Mouse (Mus musculus) kidney, embryonic 16.5 days (tissue): ENCODE results near the gene Clec16a. TPM values are rescaled to one million over a fixed set of nuclear protein-coding genes. Genes with fewer than 3 reads are reported as not detected.

Experiments used
- ATAC-seq: fragments of 200-750 bp; cut with Nextera tagmentation; 2 replicates; pipeline ENCODE4 v1.8.0; 2017; ENCODE audit warnings: moderate TSS enrichment; ENCODE audit not compliant: low FRiP score, low TSS enrichment
- H3K27ac ChIP-seq: fragments of 300-500 bp; sonication (generic); 2 replicates; pipeline ENCODE4 v1.5.1; 2014; ENCODE audit warnings: low read length
- H3K27me3 ChIP-seq: fragments of 300-500 bp; sonication (generic); 2 replicates; pipeline ENCODE4 v1.6.1; 2014; ENCODE audit warnings: low read length, control low read depth, mixed read lengths; ENCODE audit not compliant: insufficient read depth
- H3K36me3 ChIP-seq: fragments of 300-500 bp; sonication (generic); 2 replicates; pipeline ENCODE4 v1.6.1; 2014; ENCODE audit warnings: low read length, control low read depth, mixed read lengths; ENCODE audit not compliant: insufficient read depth
- H3K4me1 ChIP-seq: fragments of 300-500 bp; sonication (generic); 2 replicates; pipeline ENCODE4 v1.6.1; 2014; ENCODE audit warnings: low read length, control low read depth, mixed read lengths; ENCODE audit not compliant: insufficient read depth
- H3K4me2 ChIP-seq: fragments of 300-500 bp; sonication (generic); replicated peaks from 2 replicates; pipeline ENCODE4 v1.6.1; 2014; ENCODE audit warnings: low read depth, low read length
- H3K4me3 ChIP-seq: fragments of 300-500 bp; sonication (generic); 2 replicates; pipeline ENCODE4 v1.5.1; 2014; ENCODE audit warnings: mild to moderate bottlenecking, low read length
- H3K9ac ChIP-seq: fragments of 300-500 bp; sonication (generic); replicated peaks from 2 replicates; pipeline ENCODE4 v1.6.1; 2014; ENCODE audit warnings: low read length
- H3K9me3 ChIP-seq: fragments of 300-500 bp; sonication (generic); 2 replicates; pipeline ENCODE4 v1.6.1; 2016; ENCODE audit warnings: low read length, control low read depth
- WGBS: fragments of 180-500 bp; shearing (Covaris S2); extraction: QIAGEN DNeasy Blood & Tissue Kit; methylation state at CpG from one replicate; pipeline ENCODE4 v1.1.7; 2014; 5-methylcytosine and 5-hydroxymethylcytosine counted together
- polyA plus RNA-seq: library from polyadenylated mRNA; unstranded; fragments of >200 nt; fragmentation: Nextera tagmentation; extraction: Ambion mirVana; gene quantifications from 2 replicates; pipeline ENCODE4 v1.2.1, GENCODE M21; 2015

Clec16a gene
- polyA plus RNA-seq, 1 experiment from 2014 or later = 32.1 TPM

DNA sequence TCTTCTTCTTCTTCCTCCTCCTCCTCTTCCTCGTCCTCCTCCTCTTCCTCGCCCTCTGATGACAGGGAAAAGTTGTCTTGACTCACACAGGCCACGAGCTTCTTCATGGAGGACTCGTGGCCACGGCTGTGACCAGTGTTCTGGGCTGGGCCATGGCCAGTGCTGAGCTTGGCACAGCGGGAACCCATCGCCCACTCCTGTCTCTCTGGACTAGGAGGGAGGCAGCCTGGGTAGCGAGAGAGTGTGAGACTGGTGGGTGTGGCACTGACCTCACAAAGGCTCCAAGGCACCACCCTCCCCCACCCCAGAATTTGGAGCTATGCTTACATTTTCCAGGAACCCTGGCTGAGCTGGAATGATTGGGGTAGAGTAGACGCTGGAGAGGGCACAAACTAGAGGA is 245.6 kb downstream of the Clec16a start, which contains the start of gene Prm3:
Prm3 (minus strand) TSS at position 213 of the 400 bp plus-strand sequence.
- Histone ChIP-seq H3K4me3 (no peak within 1 kb of the TSS), H3K4me2 (no peak within 1 kb of the TSS), H3K27ac (no peak within 1 kb of the TSS), H3K36me3 (no peaks in the 10 kb centered on the region), H3K9me3 (no peaks in the 10 kb centered on the region), H3K27me3 (no peaks in the 10 kb centered on the region), H3K9ac (no peak within 1 kb of the TSS), H3K4me1 (peaks cover 9% of the 10 kb centered on the region)
- WGBS = 70% methylated on average over 9 of the region's 9 CpGs
- no peak for ATAC-seq

Other genes with a start within 250 kb of the Clec16a start
- 24.6 and 28.7 TPM in 2 replicates for gene Emp2, start 231.4 kb upstream of the Clec16a start, polyA plus RNA-seq
- gene Tekt5, start 149.8 kb upstream of the Clec16a start, polyA plus RNA-seq = 0.70 and 0.87 TPM in 2 replicates
- 69.9 and 71.8 TPM in 2 replicates for gene Nubp1, start 133.4 kb upstream of the Clec16a start, polyA plus RNA-seq
- 14.3 and 16.3 TPM in 2 replicates for gene Tvp23a, start 98.0 kb upstream of the Clec16a start, polyA plus RNA-seq
- 0.80 TPM in 2 replicates for gene Ciita, start 65.3 kb upstream of the Clec16a start, polyA plus RNA-seq
- 7.1 and 14.1 TPM in 2 replicates for gene Dexi, start 2.3 kb upstream of the Clec16a start, polyA plus RNA-seq
- gene Socs1, start 240.2 kb downstream of the Clec16a start, polyA plus RNA-seq = 5.8 and 7.3 TPM in 2 replicates
- gene Tnp2, start 243.3 kb downstream of the Clec16a start, polyA plus RNA-seq = not detected in 2 replicates
- gene Prm3, start 245.6 kb downstream of the Clec16a start, polyA plus RNA-seq = not detected in 2 replicates